Mouse (Mus musculus) heart, embryonic 16.5 days (tissue): ENCODE results near the gene Syt12. TPM values are rescaled to one million over a fixed set of nuclear protein-coding genes. Genes with fewer than 3 reads are reported as not detected.

Experiments used
- ATAC-seq: fragments of 200-750 bp; cut with Nextera tagmentation; replicated peaks from 2 replicates; pipeline ENCODE4 v1.8.0; 2017; ENCODE audit warnings: moderate number of reproducible peaks; ENCODE audit not compliant: insufficient read depth, low FRiP score; ENCODE audit errors: extremely low read depth
- H3K27ac ChIP-seq: fragments of 300-500 bp; sonication (generic); 2 replicates; pipeline ENCODE4 v1.5.1; 2014; ENCODE audit warnings: mild to moderate bottlenecking, low read length, control low read depth, moderate library complexity
- H3K27me3 ChIP-seq: fragments of 300-500 bp; sonication (generic); 2 replicates; pipeline ENCODE4 v1.6.1; 2014; ENCODE audit warnings: low read length, mixed read lengths; ENCODE audit not compliant: control insufficient read depth, insufficient read depth
- H3K36me3 ChIP-seq: fragments of 300-500 bp; sonication (generic); 2 replicates; pipeline ENCODE4 v1.6.1; 2014; ENCODE audit not compliant: control insufficient read depth, insufficient read depth
- H3K4me1 ChIP-seq: fragments of 300-500 bp; sonication (generic); 2 replicates; pipeline ENCODE4 v1.6.1; 2014; ENCODE audit warnings: low read length, mixed read lengths; ENCODE audit not compliant: control insufficient read depth, insufficient read depth
- H3K4me2 ChIP-seq: fragments of 300-500 bp; sonication (generic); 2 replicates; pipeline ENCODE4 v1.6.1; 2014; ENCODE audit warnings: low read depth, mild to moderate bottlenecking, control low read depth, low read length
- H3K4me3 ChIP-seq: fragments of 300-500 bp; sonication (generic); 2 replicates; pipeline ENCODE4 v1.5.1; 2014; ENCODE audit warnings: mild to moderate bottlenecking, control low read depth, low read length
- H3K9ac ChIP-seq: fragments of 300-500 bp; sonication (generic); 2 replicates; pipeline ENCODE4 v1.6.1; 2014; ENCODE audit warnings: low read length, control low read depth
- H3K9me3 ChIP-seq: fragments of 300-500 bp; sonication (generic); replicated peaks from 2 replicates; pipeline ENCODE4 v1.6.1; 2016; ENCODE audit warnings: low read length; ENCODE audit not compliant: control insufficient read depth
- WGBS: fragments of 180-500 bp; shearing (Covaris S2); extraction: QIAGEN DNeasy Blood & Tissue Kit; methylation state at CpG from one replicate; pipeline ENCODE4 v1.1.7; 2014; 5-methylcytosine and 5-hydroxymethylcytosine counted together
- polyA plus RNA-seq: library from polyadenylated mRNA; unstranded; fragments of >200 nt; fragmentation: Nextera tagmentation; extraction: Ambion mirVana; gene quantifications from 2 replicates; pipeline ENCODE4 v1.2.1, GENCODE M21; 2015

Gene Syt12
- polyA plus RNA-seq, 1 experiment from 2014 or later, result 1.1 TPM

DNA sequence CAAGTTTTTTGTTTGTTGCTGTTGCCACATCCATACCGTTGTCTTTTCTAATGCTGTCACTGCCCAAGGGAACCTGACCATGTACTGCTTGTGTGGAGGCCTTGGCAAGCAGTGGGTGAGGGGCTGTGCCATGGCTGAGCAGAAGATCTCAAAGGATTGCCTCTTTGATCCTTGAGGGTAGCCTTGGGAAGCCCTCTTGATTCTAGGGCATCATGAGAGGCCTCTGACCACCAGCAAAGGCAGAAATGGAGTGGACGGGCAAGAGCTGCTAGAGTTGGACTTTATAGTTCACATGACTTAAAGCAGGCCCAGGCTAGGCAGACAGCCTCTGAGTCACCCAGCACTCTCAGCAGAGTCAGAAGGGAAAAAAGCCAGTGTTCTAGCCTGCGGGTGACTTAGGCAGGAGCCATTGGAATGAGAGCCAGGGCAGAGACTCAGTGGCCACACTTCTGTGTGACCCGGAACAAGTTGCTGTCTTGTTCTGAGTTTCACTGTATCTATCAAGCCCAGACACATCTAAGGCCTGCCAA lies 47.1 kb downstream of the Syt12 start:
- 0 out of 2 replicates have a peak, but pooled peaks cover 8% of the 10 kb centered on the region for H3K36me3 ChIP-seq
- ATAC-seq, result no peak
- H3K27ac ChIP-seq, result no peak overlapping the region
- no peak overlapping the region for H3K9ac ChIP-seq
- H3K4me3 ChIP-seq, result no peak overlapping the region
- H3K4me2 ChIP-seq, result no peak overlapping the region
- H3K9me3 ChIP-seq, result no peaks in the 10 kb centered on the region
- WGBS, result 91% methylated on average over 4 of the region's 4 CpGs
- H3K4me1 ChIP-seq, result no peaks in the 10 kb centered on the region
- no peaks in the 10 kb centered on the region for H3K27me3 ChIP-seq

DNA sequence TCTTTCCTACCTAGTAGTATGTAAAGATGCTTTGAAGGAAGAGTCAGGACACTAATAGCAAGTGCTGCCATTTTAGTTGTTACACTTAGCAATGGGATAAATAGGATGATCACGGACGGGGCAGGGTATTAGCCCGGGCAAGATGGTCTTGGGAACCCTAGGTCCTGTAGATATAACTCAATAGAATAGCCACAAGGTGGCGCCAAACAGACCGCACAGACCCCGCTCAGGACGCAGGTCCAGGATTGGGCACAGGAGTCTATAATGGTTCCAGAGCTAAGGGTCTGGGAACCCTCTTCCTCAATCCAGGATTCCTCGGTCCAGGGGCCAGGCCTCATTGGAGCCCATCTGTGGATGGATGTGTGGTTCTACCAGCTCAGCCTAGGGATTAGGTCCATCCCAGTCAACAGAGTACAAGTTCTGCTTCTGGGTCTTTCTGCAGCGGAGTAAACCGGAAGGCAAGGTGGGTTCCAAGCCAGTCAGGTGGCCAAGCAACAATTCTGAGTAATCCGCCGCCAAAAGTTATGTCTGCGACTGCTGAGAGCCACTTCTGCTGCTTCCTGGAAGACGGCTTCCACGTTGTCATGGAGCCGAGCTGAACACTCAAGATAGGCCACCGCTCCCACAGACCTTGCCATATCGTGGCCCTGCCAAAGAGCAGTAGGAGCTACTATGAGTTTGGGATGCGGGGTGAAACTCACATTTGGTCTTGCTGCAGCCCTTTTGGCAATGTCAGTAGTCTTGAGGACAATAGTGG lies 51.5 kb downstream of the Syt12 start:
- H3K36me3 ChIP-seq, result peaks cover 8% of the 10 kb centered on the region; the same call in 1 of the 2 replicates
- H3K9me3 ChIP-seq, result no peaks in the 10 kb centered on the region
- no peaks in the 10 kb centered on the region for H3K4me1 ChIP-seq
- H3K9ac ChIP-seq, result no peak overlapping the region
- H3K27me3 ChIP-seq, result no peaks in the 10 kb centered on the region
- 71% methylated on average over 19 of the region's 19 CpGs for WGBS
- H3K27ac ChIP-seq, result no peak overlapping the region
- no peak overlapping the region for H3K4me2 ChIP-seq
- H3K4me3 ChIP-seq, result no peak overlapping the region
- ATAC-seq, result no peak; the same call in 1 of the 2 replicates

DNA sequence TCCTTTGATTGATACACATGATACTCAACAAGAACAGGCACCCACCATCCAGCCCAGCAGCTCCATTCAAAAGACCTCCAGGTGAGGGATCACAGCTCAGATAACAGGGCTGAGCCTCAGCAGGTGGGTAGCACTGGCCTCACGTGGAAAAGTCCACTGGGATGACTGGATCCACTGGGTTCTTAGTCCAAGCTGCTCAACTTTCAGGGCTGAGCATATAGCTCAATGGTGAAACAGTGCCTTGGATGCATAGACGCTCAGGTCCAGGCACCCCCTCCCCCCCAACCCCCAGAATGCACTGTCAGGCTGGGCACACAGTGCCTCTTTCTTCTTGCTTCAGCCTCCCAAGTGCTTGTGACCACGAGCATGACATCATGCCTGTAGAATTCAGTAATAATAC lies 54.2 kb downstream of the Syt12 start:
- 0 out of 2 replicates have a peak, but pooled peaks cover 3% of the 10 kb centered on the region for H3K4me1 ChIP-seq
- H3K36me3 ChIP-seq, result peaks cover 8% of the 10 kb centered on the region; the same call in 1 of the 2 replicates
- H3K9me3 ChIP-seq, result no peaks in the 10 kb centered on the region
- H3K4me2 ChIP-seq, result no peak overlapping the region
- H3K27me3 ChIP-seq, result no peaks in the 10 kb centered on the region
- no peak for ATAC-seq
- no peak overlapping the region for H3K27ac ChIP-seq
- 68% methylated on average over 3 of the region's 3 CpGs for WGBS
- H3K9ac ChIP-seq, result no peak overlapping the region
- no peak overlapping the region for H3K4me3 ChIP-seq

DNA sequence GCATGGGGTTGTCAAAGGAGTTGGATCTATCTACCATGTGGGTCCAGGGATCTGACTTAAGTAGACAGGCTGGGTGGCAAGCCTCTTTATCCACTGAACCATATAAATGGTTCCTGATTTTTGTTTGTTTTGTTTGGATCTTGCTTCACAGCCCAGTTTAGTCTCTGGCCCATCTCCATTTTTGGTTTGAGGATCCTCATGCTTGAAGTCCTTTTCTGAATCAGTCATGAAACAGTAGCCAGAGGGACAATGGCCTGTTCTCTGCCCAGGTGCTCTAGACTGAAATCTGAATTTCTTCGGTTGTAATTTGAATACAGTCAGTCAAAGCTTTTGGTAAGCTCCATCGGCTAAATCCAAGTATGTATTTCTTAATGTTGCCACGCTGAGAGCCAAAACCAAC lies 54.7 kb downstream of the Syt12 start:
- Histone ChIP-seq H3K9me3 (no peaks in the 10 kb centered on the region), H3K27ac (no peak overlapping the region), H3K4me3 (no peak overlapping the region), H3K27me3 (no peaks in the 10 kb centered on the region), H3K4me2 (no peak overlapping the region), H3K36me3 (peaks cover 8% of the 10 kb centered on the region; the same call in 1 of the 2 replicates), H3K9ac (no peak overlapping the region), H3K4me1 (0 out of 2 replicates have a peak, but pooled peaks cover 3% of the 10 kb centered on the region)
- no peak for ATAC-seq
- WGBS, result 94% methylated on average over 3 of the region's 3 CpGs

DNA sequence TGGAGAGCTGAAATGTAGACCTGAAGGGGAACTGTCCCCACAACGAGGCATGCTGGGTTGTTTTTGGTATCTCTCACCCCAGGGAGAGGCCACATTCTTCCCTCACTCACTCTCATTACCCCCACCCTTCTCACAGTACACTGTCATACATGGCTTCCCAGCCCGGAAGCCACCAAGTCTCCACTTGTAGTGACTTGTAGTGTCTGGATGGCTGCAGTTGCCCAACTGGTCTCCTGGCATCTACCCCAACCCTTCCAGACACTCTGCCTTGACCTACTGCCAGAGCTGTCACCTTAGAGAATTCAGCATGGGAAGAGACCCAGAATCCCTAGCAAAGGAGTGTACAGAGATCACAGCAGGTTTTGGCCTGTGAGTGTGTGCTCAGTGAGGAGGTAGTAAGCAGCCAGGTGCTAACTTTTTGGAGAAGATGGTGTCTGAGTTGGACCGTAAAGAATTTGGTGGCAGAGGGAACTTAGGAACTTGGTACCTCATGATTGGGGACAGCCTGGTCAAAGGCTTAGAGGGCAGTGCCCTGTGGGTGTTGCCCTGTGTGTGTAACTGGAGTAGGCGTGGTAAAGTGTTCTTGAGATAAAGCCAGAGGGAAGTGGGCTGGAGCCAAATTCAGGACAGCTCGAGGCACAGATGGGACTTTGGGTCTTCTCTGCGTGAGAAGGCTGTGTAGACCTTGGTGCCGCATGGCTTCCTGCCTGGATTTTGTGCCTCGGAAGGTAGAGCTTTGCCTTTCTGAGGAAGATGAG lies 56.9 kb downstream of the Syt12 start:
- Histone ChIP-seq H3K4me1 (peaks cover 7% of the 10 kb centered on the region), H3K4me3 (no peak overlapping the region), H3K36me3 (peaks cover 4% of the 10 kb centered on the region; the same call in 1 of the 2 replicates), H3K4me2 (no peak overlapping the region), H3K27ac (no peak overlapping the region), H3K27me3 (no peaks in the 10 kb centered on the region), H3K9me3 (no peaks in the 10 kb centered on the region), H3K9ac (no peak overlapping the region)
- ATAC-seq, result no peak
- WGBS, result 74% methylated on average over 8 of the region's 8 CpGs

DNA sequence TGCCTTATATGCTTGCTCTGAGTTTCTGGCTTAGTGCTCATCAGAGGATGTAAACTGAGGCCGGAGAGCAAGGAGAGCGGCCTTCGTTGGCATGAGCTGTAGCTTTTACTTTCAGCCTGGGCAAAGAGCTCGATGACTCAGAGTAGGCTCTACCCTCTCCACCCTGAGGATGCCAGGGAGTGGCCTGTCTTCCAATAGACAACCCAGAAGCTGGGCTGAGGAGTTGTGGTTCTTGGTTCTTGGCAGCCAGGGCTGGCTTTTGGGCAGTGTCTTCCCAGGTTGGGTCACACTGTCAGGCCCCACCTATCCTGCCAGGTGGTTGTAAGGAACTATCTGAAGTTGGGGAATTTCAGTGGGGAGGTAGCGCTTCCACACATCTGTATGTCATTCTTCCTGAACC lies 57.5 kb downstream of the Syt12 start:
- Histone ChIP-seq H3K9ac (no peak overlapping the region), H3K9me3 (no peaks in the 10 kb centered on the region), H3K4me2 (no peak overlapping the region), H3K4me3 (no peak overlapping the region), H3K27ac (no peak overlapping the region), H3K27me3 (no peaks in the 10 kb centered on the region), H3K4me1 (peaks cover 7% of the 10 kb centered on the region), H3K36me3 (peaks cover 4% of the 10 kb centered on the region; the same call in 1 of the 2 replicates)
- ATAC-seq, result no peak
- WGBS, result 89% methylated on average over 5 of the region's 5 CpGs

DNA sequence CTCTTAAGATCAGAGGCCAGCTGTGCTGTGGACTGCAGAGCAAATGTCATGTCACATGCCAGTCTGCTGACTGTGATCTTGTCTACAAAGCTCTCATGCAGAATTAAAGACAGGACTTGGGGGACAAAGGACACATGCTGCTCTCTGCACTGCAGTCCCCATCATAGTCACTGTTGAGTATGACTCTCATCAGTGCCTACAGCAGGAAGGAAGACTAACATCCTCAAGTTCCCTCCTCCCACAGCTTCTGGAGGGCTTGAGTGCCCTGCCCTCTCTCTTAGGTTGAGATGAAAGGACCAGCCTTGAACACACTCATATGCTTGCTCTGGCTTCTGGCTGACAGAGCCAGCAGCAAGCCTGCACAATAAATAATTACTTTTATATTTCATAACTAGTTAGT lies 59.5 kb downstream of the Syt12 start:
- H3K27ac ChIP-seq, result no peak overlapping the region
- H3K9ac ChIP-seq, result no peak overlapping the region
- ATAC-seq, result no peak
- no peaks in the 10 kb centered on the region for H3K27me3 ChIP-seq
- H3K4me2 ChIP-seq, result no peak overlapping the region
- peaks cover 4% of the 10 kb centered on the region; the same call in 1 of the 2 replicates for H3K36me3 ChIP-seq
- peaks cover 7% of the 10 kb centered on the region for H3K4me1 ChIP-seq
- H3K9me3 ChIP-seq, result no peaks in the 10 kb centered on the region
- H3K4me3 ChIP-seq, result no peak overlapping the region

DNA sequence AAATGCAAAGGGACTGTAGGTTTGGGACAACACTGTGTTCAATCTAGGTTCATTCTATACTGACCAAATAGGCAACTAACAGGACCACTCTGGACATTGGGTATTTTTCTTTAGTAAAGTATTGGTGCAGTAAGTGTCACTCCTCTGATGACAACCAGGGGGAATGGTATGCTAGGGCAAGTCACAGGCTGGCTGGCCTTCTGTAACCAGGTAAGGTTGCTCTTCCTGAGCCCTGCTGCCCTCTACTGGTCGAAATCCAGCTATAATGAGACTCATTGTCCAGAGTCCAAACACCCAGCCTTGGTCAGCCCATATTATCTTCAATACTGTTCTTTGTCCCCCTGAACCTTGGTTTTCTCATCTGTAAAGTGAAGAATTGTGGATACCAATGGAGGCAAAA lies 60.1 kb downstream of the Syt12 start:
- no peak overlapping the region for H3K27ac ChIP-seq
- no peak overlapping the region for H3K4me3 ChIP-seq
- no peak overlapping the region for H3K9ac ChIP-seq
- 0% methylated on average over 1 of the region's 1 CpGs for WGBS
- H3K9me3 ChIP-seq, result no peaks in the 10 kb centered on the region
- ATAC-seq, result peak; percentile 78; the same call in 1 of the 2 replicates
- no peaks in the 10 kb centered on the region for H3K27me3 ChIP-seq
- peaks cover 4% of the 10 kb centered on the region; the same call in 1 of the 2 replicates for H3K36me3 ChIP-seq
- no peak overlapping the region for H3K4me2 ChIP-seq
- H3K4me1 ChIP-seq, result peaks cover 7% of the 10 kb centered on the region

DNA sequence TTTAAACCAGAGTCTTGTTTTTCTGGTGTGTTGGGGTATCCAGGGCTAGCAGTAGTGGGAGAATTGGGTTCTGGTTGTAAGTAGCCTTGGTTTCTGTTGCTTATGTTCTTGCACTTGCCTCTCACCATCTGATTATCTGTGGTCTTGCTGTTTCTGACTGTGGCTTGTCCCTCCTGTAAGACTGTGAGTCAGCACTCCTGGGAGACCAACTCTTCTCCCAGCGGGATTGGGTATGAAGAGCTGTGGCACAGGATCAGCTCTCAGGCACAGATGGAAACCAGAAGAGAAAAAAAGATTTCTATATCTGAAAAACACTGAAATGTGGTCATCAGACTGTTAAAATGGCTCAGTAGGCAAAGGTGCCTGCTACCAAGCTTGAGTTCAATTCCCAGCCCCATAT lies 62.6 kb downstream of the Syt12 start:
- Histone ChIP-seq H3K27me3 (no peaks in the 10 kb centered on the region), H3K27ac (no peak overlapping the region), H3K4me2 (no peak overlapping the region), H3K36me3 (no peaks in the 10 kb centered on the region), H3K4me3 (no peak overlapping the region), H3K9me3 (no peaks in the 10 kb centered on the region), H3K9ac (no peak overlapping the region), H3K4me1 (peaks cover 4% of the 10 kb centered on the region)
- 78% methylated on average over 1 of the region's 1 CpGs for WGBS
- ATAC-seq, result no peak
